Mouse (Mus musculus) kidney, embryonic 14.5 days (tissue): ENCODE measurements at regions not wholly inside any gene's neighbourhood (a gene's known extent, or its start where the extent isn't known, plus 50 kb on each side); places are given as distances from the start of the nearest gene placed in this dataset.

ENCODE experiments used
- ATAC-seq: fragments of 200-750 bp; cut with Nextera tagmentation; 2 replicates; pipeline ENCODE4 v1.8.0; 2017; ENCODE audit warnings: moderate number of reproducible peaks, mild to moderate bottlenecking, moderate TSS enrichment, moderate library complexity; ENCODE audit not compliant: low FRiP score, low TSS enrichment
- H3K27ac ChIP-seq: fragments of 300-500 bp; sonication (generic); 2 replicates; pipeline ENCODE4 v1.5.1; 2014; ENCODE audit warnings: low read depth, mild to moderate bottlenecking, low read length, moderate library complexity, mixed read lengths
- H3K27me3 ChIP-seq: fragments of 300-500 bp; sonication (generic); 2 replicates; pipeline ENCODE4 v1.6.1; 2014; ENCODE audit warnings: mild to moderate bottlenecking, low read length; ENCODE audit not compliant: control insufficient read depth, insufficient read depth
- H3K36me3 ChIP-seq: fragments of 300-500 bp; sonication (generic); 2 replicates; pipeline ENCODE4 v1.6.1; 2014; ENCODE audit warnings: low read length, mixed read lengths; ENCODE audit not compliant: control insufficient read depth, insufficient read depth
- H3K4me1 ChIP-seq: fragments of 300-500 bp; sonication (generic); 2 replicates; pipeline ENCODE4 v1.6.1; 2014; ENCODE audit warnings: low read length, mixed read lengths; ENCODE audit not compliant: control insufficient read depth, insufficient read depth
- H3K4me2 ChIP-seq: fragments of 300-500 bp; sonication (generic); replicated peaks from 2 replicates; pipeline ENCODE4 v1.6.1; 2014; ENCODE audit warnings: low read depth, mild to moderate bottlenecking, low read length
- H3K4me3 ChIP-seq: fragments of 300-500 bp; sonication (generic); 2 replicates; pipeline ENCODE4 v1.5.1; 2014; ENCODE audit warnings: mild to moderate bottlenecking, low read length
- H3K9ac ChIP-seq: fragments of 300-500 bp; sonication (generic); 2 replicates; pipeline ENCODE4 v1.6.1; 2014; ENCODE audit warnings: low read depth, mild to moderate bottlenecking, low read length, moderate library complexity
- H3K9me3 ChIP-seq: fragments of 300-500 bp; sonication (generic); 2 replicates; pipeline ENCODE4 v1.6.1; 2016; ENCODE audit warnings: low read length; ENCODE audit not compliant: control insufficient read depth
- WGBS: fragments of 180-500 bp; shearing (Covaris S2); extraction: QIAGEN DNeasy Blood & Tissue Kit; methylation state at CpG from one replicate; pipeline ENCODE4 v1.1.7; 2014; 5-methylcytosine and 5-hydroxymethylcytosine counted together

- no peaks in the 10 kb centered on the region for H3K36me3 ChIP-seq
- H3K4me2 ChIP-seq: no peak overlapping the region
- no peaks in the 10 kb centered on the region for H3K4me1 ChIP-seq
- no peak overlapping the region for H3K9ac ChIP-seq
- no peak overlapping the region for H3K4me3 ChIP-seq
- no peaks in the 10 kb centered on the region for H3K27me3 ChIP-seq
- 80% methylated on average over 7 of the region's 7 CpGs for WGBS
- no peak for ATAC-seq
- 0 out of 2 replicates have a peak, but pooled peaks cover 4% of the 10 kb centered on the region for H3K9me3 ChIP-seq
- H3K27ac ChIP-seq: no peak overlapping the region
Measured at GRCm38 (mm10) chrX:11646681-11647526, 319.3 kb downstream of the H2al1j start.

GRCm38 (mm10) chrX:11647527-11647836 is 319.9 kb downstream of the H2al1j start:
- no peak overlapping the region for H3K4me3 ChIP-seq
- no peaks in the 10 kb centered on the region for H3K4me1 ChIP-seq
- H3K9ac ChIP-seq: no peak overlapping the region
- H3K27ac ChIP-seq: no peak overlapping the region
- H3K27me3 ChIP-seq: no peaks in the 10 kb centered on the region
- WGBS: 35% methylated on average over 1 of the region's 1 CpGs
- no peaks in the 10 kb centered on the region for H3K36me3 ChIP-seq
- H3K9me3 ChIP-seq: 0 out of 2 replicates have a peak, but pooled peaks cover 4% of the 10 kb centered on the region
- no peak for ATAC-seq
- no peak overlapping the region for H3K4me2 ChIP-seq

GRCm38 (mm10) chrX:11653336-11653735 is 325.7 kb downstream of the H2al1j start:
- H3K27ac ChIP-seq: no peak overlapping the region
- 89% methylated on average over 2 of the region's 2 CpGs for WGBS
- H3K4me3 ChIP-seq: no peak overlapping the region
- H3K27me3 ChIP-seq: no peaks in the 10 kb centered on the region; the same call in 1 of the 2 replicates
- H3K4me1 ChIP-seq: no peaks in the 10 kb centered on the region
- H3K9me3 ChIP-seq: 0 out of 2 replicates have a peak, but pooled peaks cover 2% of the 10 kb centered on the region
- no peak overlapping the region for H3K4me2 ChIP-seq
- no peaks in the 10 kb centered on the region for H3K36me3 ChIP-seq
- no peak for ATAC-seq
- no peak overlapping the region for H3K9ac ChIP-seq

- Histone ChIP-seq H3K9ac (no peak overlapping the region), H3K9me3 (no peaks in the 10 kb centered on the region), H3K27ac (no peak overlapping the region), H3K4me2 (no peak overlapping the region), H3K4me3 (no peak overlapping the region), H3K36me3 (no peaks in the 10 kb centered on the region), H3K27me3 (no peaks in the 10 kb centered on the region; the same call in 1 of the 2 replicates), H3K4me1 (no peaks in the 10 kb centered on the region)
- no peak for ATAC-seq
- WGBS: 73% methylated on average over 5 of the region's 5 CpGs
Measured at GRCm38 (mm10) chrX:11654976-11655375, 327.4 kb downstream of the H2al1j start.

GRCm38 (mm10) chrX:11655466-11655865 is 327.8 kb downstream of the H2al1j start:
- Histone ChIP-seq H3K27ac (no peak overlapping the region), H3K27me3 (no peaks in the 10 kb centered on the region; the same call in 1 of the 2 replicates), H3K9ac (no peak overlapping the region), H3K9me3 (no peaks in the 10 kb centered on the region), H3K36me3 (no peaks in the 10 kb centered on the region), H3K4me1 (no peaks in the 10 kb centered on the region), H3K4me2 (no peak overlapping the region), H3K4me3 (no peak overlapping the region)
- 54% methylated on average over 6 of the region's 6 CpGs for WGBS
- ATAC-seq: no peak

GRCm38 (mm10) chrX:11657606-11658254 is 330.1 kb downstream of the H2al1j start:
- no peaks in the 10 kb centered on the region; the same call in none of the 2 replicates for H3K27me3 ChIP-seq
- H3K27ac ChIP-seq: no peak overlapping the region
- no peak overlapping the region for H3K4me2 ChIP-seq
- no peak overlapping the region for H3K9ac ChIP-seq
- H3K9me3 ChIP-seq: no peaks in the 10 kb centered on the region
- 51% methylated on average over 9 of the region's 9 CpGs for WGBS
- ATAC-seq: no peak
- H3K36me3 ChIP-seq: no peaks in the 10 kb centered on the region
- no peak overlapping the region for H3K4me3 ChIP-seq
- H3K4me1 ChIP-seq: no peaks in the 10 kb centered on the region

GRCm38 (mm10) chrX:11663187-11663829 is 335.7 kb downstream of the H2al1j start:
- Histone ChIP-seq H3K4me3 (no peak overlapping the region), H3K27ac (peak overlapping the region; percentile 7; the same call in 1 of the 2 replicates), H3K4me2 (no peak overlapping the region), H3K27me3 (peaks cover 3% of the 10 kb centered on the region), H3K9me3 (no peaks in the 10 kb centered on the region), H3K9ac (no peak overlapping the region), H3K4me1 (0 out of 2 replicates have a peak, but pooled peaks cover 5% of the 10 kb centered on the region), H3K36me3 (no peaks in the 10 kb centered on the region)
- peak; percentile 51; the same call in 1 of the 2 replicates for ATAC-seq
- WGBS: 25% methylated on average over 5 of the region's 6 CpGs

- peak; percentile 90 for ATAC-seq
- Histone ChIP-seq H3K9ac (peak overlapping the region; percentile 60), H3K27ac (peak overlapping the region; percentile 86), H3K36me3 (no peaks in the 10 kb centered on the region), H3K4me1 (0 out of 2 replicates have a peak, but pooled peaks cover 5% of the 10 kb centered on the region), H3K4me3 (peak overlapping the region; percentile 36), H3K27me3 (peaks cover 3% of the 10 kb centered on the region), H3K9me3 (no peaks in the 10 kb centered on the region), H3K4me2 (peak overlapping the region; percentile 60)
- WGBS: 11% methylated on average over 51 of the region's 68 CpGs
Measured at GRCm38 (mm10) chrX:11664330-11665061, 336.9 kb downstream of the H2al1j start.
